Mouse (Mus musculus): ENCODE data around the gene Pde10a.

GRCm38 (mm10) chr17:8686356-8686755 is 161.2 kb downstream of the Pde10a start:
- TF ChIP-seq E2F4 (IDR thresholded peaks at IDR 0.05; ENCODE audit: insufficient replicate concordance, low read depth, low read length) (no peak), JUND (conservative IDR thresholded peaks at IDR 0.05; ENCODE audit: low read depth, low read length) (no peak), POLR2A (IDR thresholded peaks at IDR 0.05; ENCODE audit: low read depth, low read length) (no peak), ELF1 (IDR thresholded peaks at IDR 0.05; ENCODE audit: low read depth, low read length) (no peak), TCF12 (IDR thresholded peaks at IDR 0.05; ENCODE audit: low read depth, low read length) (no peak), GABPA (IDR thresholded peaks at IDR 0.05; ENCODE audit: insufficient replicate concordance, low read depth, low read length) (no peak), ETS1 (conservative IDR thresholded peaks at IDR 0.05; ENCODE audit: low read depth, low read length) (no peak)

All from CH12.LX (cell line).